Mouse (Mus musculus): ENCODE results near the gene Uvssa. TPM values are rescaled to one million over a fixed set of nuclear protein-coding genes. Genes with fewer than 3 reads are reported as not detected.

Gene Uvssa
- polyA plus RNA-seq, 1 experiment from 2014 or later = 6.5 TPM

DNA sequence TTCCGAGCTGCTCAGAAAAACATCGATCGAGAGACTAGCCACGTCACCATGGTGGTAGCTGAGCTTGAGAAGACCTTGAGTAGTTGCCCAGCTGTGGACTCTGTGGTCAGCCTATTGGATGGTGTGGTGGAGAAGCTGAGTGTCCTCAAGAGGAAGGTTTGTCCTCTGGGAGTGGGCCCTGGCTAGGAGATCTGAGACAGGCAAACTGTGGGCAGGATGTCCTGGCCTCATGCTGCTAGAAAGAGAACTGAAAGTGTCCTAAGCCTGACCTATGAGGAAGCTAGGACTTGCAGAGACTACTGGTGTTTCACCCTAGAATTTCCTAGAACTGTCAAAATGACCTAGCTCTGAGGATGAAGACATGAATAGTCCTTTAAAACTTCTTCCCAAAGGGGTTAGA, 19.9 kb upstream of the Uvssa start:
- DNase-seq (ENCODE audit: low spot score) (no peak), ATAC-seq (ENCODE audit: insufficient read depth, low FRiP score, low TSS enrichment) (no peak)
- Histone ChIP-seq H3K27ac (ENCODE audit: low read depth, low read length) (no peak overlapping the region), H3K36me3 (ENCODE audit: control insufficient read depth, insufficient read depth, low read length) (peaks cover 12% of the 10 kb centered on the region), H3K4me1 (ENCODE audit: control insufficient read depth, insufficient read depth, low read length) (no peaks in the 10 kb centered on the region), H3K27me3 (ENCODE audit: control insufficient read depth, insufficient read depth, low read length) (no peaks in the 10 kb centered on the region), H3K9ac (ENCODE audit: low read length) (no peak overlapping the region), H3K9me3 (ENCODE audit: control insufficient read depth, low read length) (no peaks in the 10 kb centered on the region), H3K4me3 (ENCODE audit: low read depth, low read length) (no peak overlapping the region), H3K4me2 (ENCODE audit: low read depth) (no peak overlapping the region)
- 94% methylated on average over 4 of the region's 4 CpGs for WGBS

DNA sequence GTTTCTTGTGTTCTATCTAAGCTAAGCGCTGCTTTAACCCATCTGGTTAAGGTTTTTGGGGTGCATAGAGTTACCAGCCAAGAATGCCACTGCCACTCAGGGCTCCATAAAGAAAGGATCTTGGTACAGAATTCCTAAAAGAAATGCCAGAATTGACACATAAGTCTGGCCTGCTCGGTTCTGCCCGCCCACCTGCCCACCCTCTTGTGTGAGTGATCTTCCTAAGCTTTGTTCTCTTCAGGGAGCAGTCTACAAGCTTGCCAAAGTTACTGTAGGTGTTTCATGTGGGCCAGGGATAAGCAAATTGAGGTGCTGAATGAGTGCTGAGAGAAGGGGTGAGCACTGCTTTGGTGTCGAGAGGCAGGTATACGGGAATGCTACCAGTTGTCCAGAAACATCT, 15.1 kb upstream of the Uvssa start:
- DNase-seq (ENCODE audit: low spot score) (no peak), ATAC-seq (ENCODE audit: insufficient read depth, low FRiP score, low TSS enrichment) (no peak)
- Histone ChIP-seq H3K27ac (ENCODE audit: low read depth, low read length) (no peak overlapping the region), H3K9ac (ENCODE audit: low read length) (no peak overlapping the region), H3K36me3 (ENCODE audit: control insufficient read depth, insufficient read depth, low read length) (peaks cover 26% of the 10 kb centered on the region), H3K27me3 (ENCODE audit: control insufficient read depth, insufficient read depth, low read length) (no peaks in the 10 kb centered on the region), H3K9me3 (ENCODE audit: control insufficient read depth, low read length) (no peaks in the 10 kb centered on the region), H3K4me1 (ENCODE audit: control insufficient read depth, insufficient read depth, low read length) (no peaks in the 10 kb centered on the region), H3K4me2 (ENCODE audit: low read depth) (no peak overlapping the region), H3K4me3 (ENCODE audit: low read depth, low read length) (no peak overlapping the region)
- WGBS = 93% methylated on average over 5 of the region's 5 CpGs

GRCm38 (mm10) chr5:33368651-33369050, 9.7 kb upstream of the Uvssa start:
- Histone ChIP-seq H3K4me1 (ENCODE audit: control insufficient read depth, insufficient read depth, low read length) (no peaks in the 10 kb centered on the region), H3K27me3 (ENCODE audit: control insufficient read depth, insufficient read depth, low read length) (no peaks in the 10 kb centered on the region), H3K36me3 (ENCODE audit: control insufficient read depth, insufficient read depth, low read length) (peaks cover 34% of the 10 kb centered on the region), H3K4me3 (ENCODE audit: low read depth, low read length) (no peak overlapping the region), H3K9me3 (ENCODE audit: control insufficient read depth, low read length) (no peaks in the 10 kb centered on the region), H3K9ac (ENCODE audit: low read length) (no peak overlapping the region), H3K4me2 (ENCODE audit: low read depth) (no peak overlapping the region), H3K27ac (ENCODE audit: low read depth, low read length) (no peak overlapping the region)
- WGBS = 87% methylated on average over 4 of the region's 4 CpGs
- DNase-seq (ENCODE audit: low spot score) (no peak), ATAC-seq (ENCODE audit: insufficient read depth, low FRiP score, low TSS enrichment) (no peak)

GRCm38 (mm10) chr5:33371137-33371536, 7.2 kb upstream of the Uvssa start:
- Histone ChIP-seq H3K4me3 (ENCODE audit: low read depth, low read length) (no peak overlapping the region), H3K27ac (ENCODE audit: low read depth, low read length) (no peak overlapping the region), H3K36me3 (ENCODE audit: control insufficient read depth, insufficient read depth, low read length) (peaks cover 25% of the 10 kb centered on the region), H3K9me3 (ENCODE audit: control insufficient read depth, low read length) (no peaks in the 10 kb centered on the region), H3K27me3 (ENCODE audit: control insufficient read depth, insufficient read depth, low read length) (no peaks in the 10 kb centered on the region), H3K9ac (ENCODE audit: low read length) (no peak overlapping the region), H3K4me2 (ENCODE audit: low read depth) (no peak overlapping the region), H3K4me1 (ENCODE audit: control insufficient read depth, insufficient read depth, low read length) (no peaks in the 10 kb centered on the region)
- DNase-seq (ENCODE audit: low spot score) (peak; percentile 21), ATAC-seq (ENCODE audit: insufficient read depth, low FRiP score, low TSS enrichment) (no peak)

GRCm38 (mm10) chr5:33371668-33372067, 6.7 kb upstream of the Uvssa start:
- no peaks in the 10 kb centered on the region for H3K27me3 ChIP-seq (ENCODE audit: control insufficient read depth, insufficient read depth, low read length)
- no peak overlapping the region for H3K27ac ChIP-seq (ENCODE audit: low read depth, low read length)
- H3K4me2 ChIP-seq (ENCODE audit: low read depth) = no peak overlapping the region
- H3K4me1 ChIP-seq (ENCODE audit: control insufficient read depth, insufficient read depth, low read length) = no peaks in the 10 kb centered on the region
- DNase-seq (ENCODE audit: low spot score) (no peak), ATAC-seq (ENCODE audit: insufficient read depth, low FRiP score, low TSS enrichment) (no peak)
- WGBS = 92% methylated on average over 4 of the region's 4 CpGs
- peaks cover 25% of the 10 kb centered on the region for H3K36me3 ChIP-seq (ENCODE audit: control insufficient read depth, insufficient read depth, low read length)
- no peaks in the 10 kb centered on the region for H3K9me3 ChIP-seq (ENCODE audit: control insufficient read depth, low read length)
- H3K9ac ChIP-seq (ENCODE audit: low read length) = no peak overlapping the region
- no peak overlapping the region for H3K4me3 ChIP-seq (ENCODE audit: low read depth, low read length)

- Histone ChIP-seq H3K9me3 (ENCODE audit: control insufficient read depth, low read length) (no peaks in the 10 kb centered on the region), H3K9ac (ENCODE audit: low read length) (no peak overlapping the region), H3K4me1 (ENCODE audit: control insufficient read depth, insufficient read depth, low read length) (0 out of 2 replicates have a peak, but pooled peaks cover 4% of the 10 kb centered on the region), H3K27ac (ENCODE audit: low read depth, low read length) (no peak overlapping the region), H3K27me3 (ENCODE audit: control insufficient read depth, insufficient read depth, low read length) (no peaks in the 10 kb centered on the region), H3K4me3 (ENCODE audit: low read depth, low read length) (no peak overlapping the region), H3K4me2 (ENCODE audit: low read depth) (no peak overlapping the region), H3K36me3 (ENCODE audit: control insufficient read depth, insufficient read depth, low read length) (peaks cover 24% of the 10 kb centered on the region)
- ATAC-seq (ENCODE audit: insufficient read depth, low FRiP score, low TSS enrichment) (no peak), DNase-seq (ENCODE audit: low spot score) (no peak)
- whole genome bisulfite sequencing = 86% methylated on average over 18 of the region's 18 CpGs
Observed at GRCm38 (mm10) chr5:33372331-33373038, 5.9 kb upstream of the Uvssa start.

GRCm38 (mm10) chr5:33377176-33377575, 1.2 kb upstream of the Uvssa start:
- Histone ChIP-seq H3K9me3 (ENCODE audit: control insufficient read depth, low read length) (no peaks in the 10 kb centered on the region), H3K4me2 (ENCODE audit: low read depth) (peak overlapping the region; percentile 86), H3K27me3 (ENCODE audit: control insufficient read depth, insufficient read depth, low read length) (no peaks in the 10 kb centered on the region), H3K4me3 (ENCODE audit: low read depth, low read length) (peak overlapping the region; percentile 60), H3K4me1 (ENCODE audit: control insufficient read depth, insufficient read depth, low read length) (peaks cover 12% of the 10 kb centered on the region; the same call in 1 of the 2 replicates), H3K9ac (ENCODE audit: low read length) (no peak overlapping the region), H3K27ac (ENCODE audit: low read depth, low read length) (no peak overlapping the region), H3K36me3 (ENCODE audit: control insufficient read depth, insufficient read depth, low read length) (peaks cover 9% of the 10 kb centered on the region)
- WGBS = 63% methylated on average over 6 of the region's 6 CpGs
- ATAC-seq (ENCODE audit: insufficient read depth, low FRiP score, low TSS enrichment) = no peak
- no peak for DNase-seq (ENCODE audit: low spot score)

GRCm38 (mm10) chr5:33377801-33378301, 498 bp upstream of the Uvssa start:
- H3K36me3 ChIP-seq (ENCODE audit: control insufficient read depth, insufficient read depth, low read length) = peaks cover 6% of the 10 kb centered on the region
- ATAC-seq (ENCODE audit: insufficient read depth, low FRiP score, low TSS enrichment) (peak; percentile 35), DNase-seq (ENCODE audit: low spot score) (no peak)
- peaks cover 12% of the 10 kb centered on the region; the same call in 1 of the 2 replicates for H3K4me1 ChIP-seq (ENCODE audit: control insufficient read depth, insufficient read depth, low read length)
- no peaks in the 10 kb centered on the region for H3K27me3 ChIP-seq (ENCODE audit: control insufficient read depth, insufficient read depth, low read length)
- H3K9ac ChIP-seq (ENCODE audit: low read length) = peak overlapping the region; percentile 74
- H3K9me3 ChIP-seq (ENCODE audit: control insufficient read depth, low read length) = no peaks in the 10 kb centered on the region
- peak overlapping the region; percentile 80 for H3K27ac ChIP-seq (ENCODE audit: low read depth, low read length)
- 3% methylated on average over 21 of the region's 21 CpGs for WGBS
- H3K4me3 ChIP-seq (ENCODE audit: low read depth, low read length) = peak overlapping the region; percentile 60
- H3K4me2 ChIP-seq (ENCODE audit: low read depth) = peak overlapping the region; percentile 86

GRCm38 (mm10) chr5:33387550-33387949, 9.2 kb downstream of the Uvssa start:
- H3K4me2 ChIP-seq (ENCODE audit: low read depth) = no peak overlapping the region
- 85% methylated on average over 11 of the region's 11 CpGs for WGBS

More at GRCm38 (mm10) chr5:33387550-33387949, 9.2 kb downstream of the Uvssa start:
- H3K9me3 ChIP-seq (ENCODE audit: control insufficient read depth, low read length) = no peaks in the 10 kb centered on the region
- H3K27ac ChIP-seq (ENCODE audit: low read depth, low read length) = no peak overlapping the region
- no peak overlapping the region for H3K9ac ChIP-seq (ENCODE audit: low read length)
- H3K36me3 ChIP-seq (ENCODE audit: control insufficient read depth, insufficient read depth, low read length) = peaks cover 3% of the 10 kb centered on the region; the same call in 1 of the 2 replicates
- no peaks in the 10 kb centered on the region for H3K27me3 ChIP-seq (ENCODE audit: control insufficient read depth, insufficient read depth, low read length)
- no peaks in the 10 kb centered on the region for H3K4me1 ChIP-seq (ENCODE audit: control insufficient read depth, insufficient read depth, low read length)
- DNase-seq (ENCODE audit: low spot score) (no peak), ATAC-seq (ENCODE audit: insufficient read depth, low FRiP score, low TSS enrichment) (no peak)
- no peak overlapping the region for H3K4me3 ChIP-seq (ENCODE audit: low read depth, low read length)
